ENCODE assay signal across 33 mouse cellular contexts in the genomic region with DNA sequence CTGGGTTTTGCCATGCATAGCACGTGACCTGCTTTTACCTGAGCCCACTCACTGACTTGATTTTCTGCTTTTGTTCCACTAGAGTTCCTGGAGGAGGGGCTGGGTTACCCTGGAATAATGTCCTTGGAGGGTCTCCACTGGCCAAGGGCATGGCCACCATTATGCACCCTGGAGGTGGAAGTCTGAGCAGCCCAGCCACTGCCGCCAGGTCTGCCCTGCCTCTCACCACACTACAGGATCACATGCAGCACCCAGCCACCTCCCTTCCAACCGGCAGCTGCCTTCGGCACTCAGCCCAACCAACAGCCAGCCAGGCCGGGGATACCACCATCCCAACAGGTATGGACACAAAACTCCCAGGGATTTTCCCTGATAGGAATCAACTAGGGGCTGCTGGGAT.
"Had no signal": no experiment of that assay in that cellular context is flagged by ENCODE, and none has a peak within 500 bp of the region (broad histone marks: within the 10 kb centered on the region; RNA-seq: fewer than 3 reads in every experiment).

No protein-coding gene starts in this region.

- H3K4me1 ChIP-seq: limb, embryonic 10.5 days; limb, embryonic 12.5 days; liver, embryonic 12.5 days; liver, embryonic 13.5 days; liver, embryonic 15.5 days; megakaryocyte, embryonic 14.5 days had no signal

- DNase-seq: left cerebral cortex, postnatal 4 days; liver; liver, embryonic 13.5 days; liver, postnatal 0 days; lung, adult 18-20 months; lung, adult 2 months; lung, embryonic 14.5 days; lung, postnatal 10 days; lung, postnatal 14 days; lung, postnatal 36 days; lung, postnatal 4 days; midbrain, embryonic 14.5 days had no signal

- ATAC-seq: liver, embryonic 12.5 days; liver, postnatal 0 days; lung, postnatal 0 days; midbrain, embryonic 13.5 days; midbrain, embryonic 15.5 days; midbrain, embryonic 16.5 days had no signal

- H3K27ac ChIP-seq: limb, embryonic 10.5 days; limb, embryonic 12.5 days; limb, embryonic 13.5 days; limb, embryonic 15.5 days; liver, embryonic 12.5 days; liver, embryonic 13.5 days; liver, embryonic 14.5 days; liver, embryonic 15.5 days; lung, embryonic 15.5 days; macrophage; midbrain, embryonic 10.5 days; midbrain, embryonic 12.5 days; midbrain, embryonic 13.5 days; midbrain, embryonic 15.5 days; neural tube, embryonic 12.5 days; neural tube, embryonic 13.5 days had no signal

- H3K9me3 ChIP-seq: limb, embryonic 10.5 days; limb, embryonic 12.5 days; limb, embryonic 13.5 days; limb, embryonic 15.5 days; liver, embryonic 12.5 days; liver, embryonic 13.5 days; liver, embryonic 15.5 days; lung, embryonic 15.5 days; megakaryocyte, embryonic 14.5 days; midbrain, embryonic 10.5 days; midbrain, embryonic 12.5 days; midbrain, embryonic 13.5 days; midbrain, embryonic 15.5 days; neural tube, embryonic 12.5 days; neural tube, embryonic 13.5 days had no signal

- H3K9ac ChIP-seq: limb, embryonic 12.5 days; limb, embryonic 13.5 days; limb, embryonic 15.5 days; liver, embryonic 12.5 days; liver, embryonic 13.5 days; liver, embryonic 14.5 days; liver, embryonic 15.5 days; liver, postnatal 0 days; lung, embryonic 14.5 days; lung, embryonic 15.5 days; midbrain, embryonic 12.5 days; midbrain, embryonic 13.5 days; midbrain, embryonic 15.5 days; neural tube, embryonic 12.5 days; neural tube, embryonic 13.5 days had no signal

- H3K4me3 ChIP-seq: limb, embryonic 10.5 days; limb, embryonic 12.5 days; limb, embryonic 13.5 days; limb, embryonic 15.5 days; liver, embryonic 12.5 days; liver, embryonic 13.5 days; liver, embryonic 15.5 days; lung, embryonic 15.5 days; megakaryocyte, embryonic 14.5 days; midbrain, embryonic 10.5 days; midbrain, embryonic 12.5 days; midbrain, embryonic 13.5 days; midbrain, embryonic 15.5 days; myocyte; neural tube, embryonic 12.5 days; neural tube, embryonic 13.5 days had no signal

- H3K4me2 ChIP-seq: limb, embryonic 12.5 days; limb, embryonic 13.5 days; limb, embryonic 15.5 days; liver, embryonic 11.5 days; liver, embryonic 12.5 days; liver, embryonic 13.5 days; liver, embryonic 15.5 days; lung, embryonic 14.5 days; lung, embryonic 15.5 days; midbrain, embryonic 11.5 days; midbrain, embryonic 12.5 days; midbrain, embryonic 13.5 days; midbrain, embryonic 15.5 days; neural tube, embryonic 12.5 days; neural tube, embryonic 13.5 days had no signal

- H3K27me3 ChIP-seq: limb, embryonic 12.5 days; limb, embryonic 13.5 days; limb, embryonic 15.5 days; liver, embryonic 12.5 days; liver, embryonic 13.5 days; liver, embryonic 15.5 days; lung, embryonic 15.5 days; midbrain, embryonic 15.5 days; neural tube, embryonic 12.5 days; neural tube, embryonic 13.5 days had no signal

- H3K36me3 ChIP-seq: limb, embryonic 10.5 days; limb, embryonic 12.5 days; limb, embryonic 13.5 days; limb, embryonic 15.5 days; liver, embryonic 12.5 days; liver, embryonic 13.5 days; liver, embryonic 15.5 days; lung, embryonic 15.5 days; midbrain, embryonic 10.5 days; midbrain, embryonic 12.5 days; midbrain, embryonic 13.5 days; midbrain, embryonic 15.5 days; neural tube, embryonic 12.5 days; neural tube, embryonic 13.5 days had no signal
